Mouse (Mus musculus) ZHBTc4 (cell line): ENCODE data around the gene Serbp1.

Source experiments
- DNase-seq: peaks from one replicate; pipeline ENCODE4 v3.0.0-alpha.2; 2011; ENCODE audit warnings: low read depth, low spot score

The Serbp1 gene

GRCm38 (mm10) chr6:67300710-67301163, 62.8 kb downstream of the Serbp1 start:
- peak; percentile 37 for DNase-seq

DNA sequence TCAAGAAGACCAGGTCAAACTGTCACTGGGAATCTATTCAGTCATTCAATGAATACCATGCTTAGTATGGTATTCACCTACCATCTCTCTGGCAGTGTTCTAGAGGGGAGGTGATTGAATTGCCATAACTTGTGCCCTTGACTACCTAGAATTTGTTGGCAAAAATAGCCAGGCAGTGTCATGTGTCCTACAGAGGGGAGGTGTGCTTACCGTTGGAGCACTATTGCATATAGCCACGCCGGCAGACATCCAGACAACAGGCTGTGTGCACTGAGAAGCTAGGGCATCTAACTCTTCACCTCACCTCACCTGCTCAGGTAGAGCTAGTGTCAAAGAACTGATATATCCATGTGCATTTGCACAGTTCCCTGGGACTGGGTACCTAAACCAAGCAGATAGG, 63.3 kb downstream of the Serbp1 start:
- no peak for DNase-seq

DNA sequence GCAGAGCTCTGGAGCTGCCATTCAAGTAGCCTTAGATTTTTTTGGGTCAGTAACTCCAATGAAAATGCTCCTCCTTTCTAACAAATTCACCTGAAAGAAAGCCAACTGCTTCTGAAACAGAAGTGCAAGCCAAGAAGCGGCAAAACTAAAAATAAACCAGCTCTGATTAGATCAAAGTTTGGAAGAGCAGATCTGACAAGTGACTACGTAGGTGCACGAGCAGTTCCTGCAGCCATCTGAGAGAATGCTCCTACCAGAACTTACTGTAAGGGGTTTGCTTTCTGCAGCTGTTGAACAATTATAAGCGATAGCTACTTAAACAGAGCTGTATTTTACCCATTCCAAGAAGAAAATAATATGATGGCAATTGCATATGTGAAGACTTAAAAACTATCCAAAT, 64.5 kb downstream of the Serbp1 start:
- no peak for DNase-seq

GRCm38 (mm10) chr6:67303210-67303609, 65.2 kb downstream of the Serbp1 start:
- no peak for DNase-seq

- DNase-seq = no peak
These were observed 71.0 kb downstream of the Serbp1 start for GRCm38 (mm10) chr6:67308994-67309393.

DNA sequence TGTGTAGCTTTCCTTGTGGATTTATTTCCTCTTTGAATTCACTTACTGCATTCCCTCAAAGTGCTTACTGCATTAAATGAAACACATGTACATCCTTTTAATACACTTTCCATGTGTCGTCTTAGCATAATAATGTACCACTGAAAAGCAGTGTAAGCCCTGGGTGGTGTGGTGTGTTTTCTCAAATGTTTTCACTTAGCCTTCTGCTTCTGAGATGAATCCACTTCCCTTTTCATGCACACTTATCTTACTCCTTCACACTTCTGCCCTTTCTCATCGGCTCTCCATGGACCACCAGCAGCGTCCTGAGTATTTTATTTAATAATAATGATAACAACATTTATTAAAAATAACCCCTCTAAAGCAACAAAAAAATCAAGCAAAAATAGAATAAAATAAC, 71.8 kb downstream of the Serbp1 start:
- DNase-seq = no peak

GRCm38 (mm10) chr6:67314697-67315096, 76.7 kb downstream of the Serbp1 start:
- DNase-seq = no peak

DNA sequence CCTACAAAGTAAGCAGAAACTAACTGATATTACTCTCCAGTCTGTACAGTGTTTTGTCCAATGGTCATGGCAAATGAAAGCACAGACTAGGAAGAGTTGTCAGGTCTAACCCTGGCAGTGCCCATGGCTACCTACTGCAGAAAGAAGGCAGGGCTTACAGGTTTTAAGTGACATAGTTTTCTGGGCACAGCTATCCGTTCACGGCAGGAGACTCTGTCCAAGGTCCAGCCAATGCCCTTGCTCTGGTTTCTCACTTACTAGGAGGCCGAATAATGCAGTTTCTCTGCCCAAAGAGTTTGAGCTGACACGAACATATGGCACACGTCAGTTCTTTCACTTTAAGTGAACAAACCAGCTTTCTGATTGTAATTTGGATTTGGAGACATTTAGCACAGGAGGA, 79.1 kb downstream of the Serbp1 start:
- no peak for DNase-seq

- DNase-seq = no peak
These were observed 79.9 kb downstream of the Serbp1 start for GRCm38 (mm10) chr6:67317827-67318338.

DNA sequence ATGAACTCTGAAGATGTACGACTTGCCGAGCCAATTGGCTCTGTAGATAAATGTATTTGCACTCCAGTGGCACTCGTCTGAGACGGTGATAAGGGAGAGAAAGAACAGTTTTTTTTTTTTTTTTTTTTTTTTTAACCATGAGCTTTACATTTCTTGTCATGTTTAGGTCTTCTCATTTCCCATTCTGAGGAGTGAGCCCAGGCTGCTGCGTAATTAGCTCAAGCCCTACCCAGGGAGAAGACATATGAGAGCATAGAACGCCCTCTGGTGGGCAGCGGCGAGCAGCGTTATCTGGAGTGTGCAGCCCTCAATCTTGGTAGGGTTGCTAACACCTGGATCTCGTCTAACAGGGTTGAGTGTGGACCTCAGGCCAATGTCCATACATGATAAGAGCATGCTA, 80.5 kb downstream of the Serbp1 start:
- peak; percentile 83 for DNase-seq

- DNase-seq = no peak
These were observed 85.8 kb downstream of the Serbp1 start for GRCm38 (mm10) chr6:67323788-67324187.

DNA sequence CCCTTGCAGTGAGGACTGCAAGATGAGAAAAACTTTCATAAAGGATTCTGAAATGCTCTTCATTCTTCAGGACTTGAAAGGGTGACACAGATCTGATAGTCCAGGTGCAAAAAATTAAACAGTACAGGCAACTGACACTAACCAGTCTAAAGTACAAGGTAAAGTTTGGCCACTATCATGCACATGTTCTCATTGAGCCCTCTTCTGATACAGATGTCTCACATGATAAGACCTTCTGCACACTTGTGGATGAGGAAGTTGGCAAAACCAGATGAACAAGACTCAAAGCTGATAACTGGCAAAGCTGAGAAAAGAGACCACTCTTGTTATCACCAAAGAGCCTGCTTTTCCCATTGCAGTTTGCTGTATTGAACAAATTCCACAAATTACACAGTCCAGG, 100.0 kb downstream of the Serbp1 start:
- DNase-seq = no peak

DNA sequence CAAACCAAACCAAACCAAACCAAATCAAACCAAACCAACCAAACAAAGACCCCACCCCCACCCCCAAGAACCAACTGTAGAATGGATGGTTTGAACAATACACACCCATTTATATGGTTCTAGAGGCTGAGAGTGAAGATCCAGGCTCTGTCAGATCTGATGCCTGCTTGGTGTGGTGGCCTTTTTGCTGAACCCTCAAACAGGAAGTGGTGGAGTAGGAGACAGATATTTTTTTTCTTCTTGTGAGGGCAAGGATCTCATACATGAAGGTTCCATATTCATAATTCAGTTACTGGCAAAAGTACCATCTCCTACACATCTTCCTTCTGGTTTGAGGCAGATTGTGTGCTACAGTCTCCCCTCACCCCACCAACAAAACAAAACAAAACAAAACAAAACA, 101.5 kb downstream of the Serbp1 start:
- DNase-seq = no peak
